In the genomic region with DNA sequence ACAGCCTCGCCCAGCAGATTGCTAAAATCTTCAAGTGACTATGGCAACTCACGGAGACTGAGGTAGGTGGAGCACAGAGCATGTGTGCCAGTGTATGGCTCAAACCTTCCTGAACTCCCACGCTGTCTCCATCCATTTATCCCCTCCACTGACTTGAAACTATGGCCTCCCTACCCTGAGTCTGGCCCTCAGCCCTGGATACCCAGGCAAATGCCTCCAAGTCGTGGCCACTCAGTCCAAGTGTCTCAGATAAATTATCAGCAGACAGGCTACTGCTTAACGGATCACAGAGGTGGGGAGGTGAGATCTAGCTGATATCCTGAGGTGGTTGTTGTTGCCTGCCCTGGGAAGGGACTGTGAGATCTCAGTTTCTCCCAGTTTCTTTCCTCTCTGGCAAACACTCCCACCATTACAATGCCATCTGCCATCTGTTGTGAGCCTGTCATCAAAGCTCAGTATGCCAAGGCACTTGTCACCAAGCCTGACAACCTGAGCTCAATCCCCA, we compare ENCODE assay signal across 14 mouse cellular contexts. TPM values are rescaled to one million over a fixed set of nuclear protein-coding genes. Genes with fewer than 3 reads are reported as not detected.
DNase-seq lines count a peak whose midpoint lies in the region; ATAC-seq and TF ChIP-seq lines count a peak whose summit lies in the region.
"Had no signal": no experiment of that assay in that cellular context is flagged by ENCODE, and none has a peak within 500 bp of the region (broad histone marks: within the 10 kb centered on the region; RNA-seq: fewer than 3 reads in every experiment).

No protein-coding gene starts in this region.

- H3K4me1 ChIP-seq in neural tube, embryonic 15.5 days = peaks cover 58% of the 10 kb centered on the region
- H3K4me1 ChIP-seq in midbrain, postnatal 0 days (ENCODE audit: insufficient read depth, low read length) = peaks cover 5% of the 10 kb centered on the region; the same call in 1 of the 2 replicates

- peak overlapping the region; percentile 64 for H3K27ac ChIP-seq in neural tube, embryonic 15.5 days (replicated peaks)
- H3K27ac ChIP-seq in midbrain, postnatal 0 days (ENCODE audit: low read depth, low read length) = peak overlapping the region; percentile 12; the same call in 1 of the 2 replicates
- H3K27ac ChIP-seq: liver, embryonic 15.5 days had no signal

- no peak for DNase-seq in frontal cortex, postnatal 14 days (ENCODE audit: low spot score in 2 of 2)
- no peak for DNase-seq in neural tube, embryonic 10.5 days (ENCODE audit: extremely low spot score, low spot score)
- DNase-seq in cerebellum, postnatal 36 days = peak; percentile 68 to 80
- DNase-seq in midbrain, postnatal 0 days (ENCODE audit: low spot score) = peak; percentile 70
- no peak for DNase-seq in ovary, postnatal 10 days (ENCODE audit: low spot score)
- DNase-seq: adrenal gland, postnatal 36 days; B cell, adult 2 months; thymus, postnatal 36 days had no signal

- 59% methylated on average over 5 of the region's 5 CpGs for WGBS in neural tube, embryonic 15.5 days
- 65% methylated on average over 5 of the region's 5 CpGs for WGBS in midbrain, postnatal 0 days

- no peak overlapping the region for H3K4me2 ChIP-seq in neural tube, embryonic 15.5 days
- no peak overlapping the region for H3K4me2 ChIP-seq in midbrain, postnatal 0 days (ENCODE audit: low read depth, low read length, poor library complexity, severe bottlenecking)
- H3K4me2 ChIP-seq: heart, embryonic 12.5 days; liver, embryonic 15.5 days had no signal

- no peak overlapping the region for H3K9ac ChIP-seq in neural tube, embryonic 15.5 days (replicated peaks)
- H3K9ac ChIP-seq in midbrain, postnatal 0 days (replicated peaks; ENCODE audit: low read length, poor library complexity, severe bottlenecking) = no peak overlapping the region
- H3K9ac ChIP-seq: heart, embryonic 12.5 days; liver, embryonic 15.5 days had no signal

- no peak overlapping the region for H3K4me3 ChIP-seq in neural tube, embryonic 15.5 days (replicated peaks)
- no peak overlapping the region for H3K4me3 ChIP-seq in midbrain, postnatal 0 days (ENCODE audit: low read depth, low read length)
- H3K4me3 ChIP-seq: heart, embryonic 12.5 days; liver, embryonic 15.5 days had no signal

- H3K9me3 ChIP-seq in neural tube, embryonic 15.5 days (replicated peaks) = no peaks in the 10 kb centered on the region
- H3K9me3 ChIP-seq in midbrain, postnatal 0 days (ENCODE audit: low read length) = no peaks in the 10 kb centered on the region
- H3K9me3 ChIP-seq: liver, embryonic 15.5 days had no signal

- H3K27me3 ChIP-seq in neural tube, embryonic 15.5 days (replicated peaks) = no peaks in the 10 kb centered on the region
- H3K27me3 ChIP-seq in midbrain, postnatal 0 days (ENCODE audit: insufficient read depth, low read length) = no peaks in the 10 kb centered on the region
- H3K27me3 ChIP-seq: heart, embryonic 12.5 days had no signal

- no peak for TF ChIP-seq CTCF in midbrain, postnatal 0 days (IDR thresholded peaks at IDR 0.05)

- no peaks in the 10 kb centered on the region for H3K36me3 ChIP-seq in neural tube, embryonic 15.5 days
- 0 out of 2 replicates have a peak, but pooled peaks cover 10% of the 10 kb centered on the region for H3K36me3 ChIP-seq in midbrain, postnatal 0 days (ENCODE audit: insufficient read depth, low read length)
- H3K36me3 ChIP-seq: liver, embryonic 15.5 days had no signal

- peak; percentile 75 for ATAC-seq in frontal cortex, adult (ENCODE audit: low TSS enrichment)
- ATAC-seq in neural tube, embryonic 15.5 days (ENCODE audit: low FRiP score) = peak; percentile 12; the same call in 1 of the 2 replicates
- no peak for ATAC-seq in midbrain, postnatal 0 days (ENCODE audit: low FRiP score)
- no peak for ATAC-seq in megakaryocyte progenitor cell, adult 5-6 weeks (replicated peaks; ENCODE audit: poor library complexity)
- ATAC-seq: intestine, postnatal 0 days had no signal

RNA-seq across cellular contexts. Expression of gene Arhgef10l, which starts 24.3 kb away (rescaled TPM):
- 23.6 and 26.4 TPM in 2 replicates for polyA plus RNA-seq in neural tube, embryonic 15.5 days (2015; fragmentation: Nextera tagmentation; extraction: Ambion mirVana)
- total RNA-seq in midbrain, postnatal 0 days (2014; rRNA removed) = 68.7 and 81.1 TPM in 2 replicates
- 20.7 and 23.1 TPM in 2 replicates for polyA plus RNA-seq in midbrain, postnatal 0 days (2015; fragmentation: Nextera tagmentation; extraction: Ambion mirVana)
- 1.1 and 3.8 TPM in 2 replicates for total RNA-seq in megakaryocyte progenitor cell, adult 5-6 weeks (2015)
- 2.6 and 8.5 TPM in 2 replicates for total RNA-seq in megakaryocyte progenitor cell, adult 5-6 weeks (2017)

RNA-seq across cellular contexts. Expression of gene Rcc2, which starts 58.9 kb away (rescaled TPM):
- 16.7 and 16.8 TPM in 2 replicates for polyA plus RNA-seq in neural tube, embryonic 15.5 days (2015; fragmentation: Nextera tagmentation; extraction: Ambion mirVana)
- 40.0 and 51.2 TPM in 2 replicates for total RNA-seq in midbrain, postnatal 0 days (2014; rRNA removed)
- polyA plus RNA-seq in midbrain, postnatal 0 days (2015; fragmentation: Nextera tagmentation; extraction: Ambion mirVana) = 11.5 and 13.2 TPM in 2 replicates
- total RNA-seq in megakaryocyte progenitor cell, adult 5-6 weeks (2015) = 76.5 and 77.3 TPM in 2 replicates
- total RNA-seq in megakaryocyte progenitor cell, adult 5-6 weeks (2017) = 152 and 159 TPM in 2 replicates

Comparison
In these comparisons a context has a peak if more than half of its experiments do, and no peak if none do; other contexts are left out.
1. ATAC-seq: peak in frontal cortex, adult (single experiment) and neural tube, embryonic 15.5 days (single experiment); none in midbrain, postnatal 0 days (single experiment) and megakaryocyte progenitor cell, adult 5-6 weeks (single experiment).
2. DNase-seq: peak in cerebellum, postnatal 36 days (2 of 2) and midbrain, postnatal 0 days (single experiment); none in frontal cortex, postnatal 14 days (0 of 2), neural tube, embryonic 10.5 days (single experiment) and ovary, postnatal 10 days (single experiment).